Mouse (Mus musculus) C2C12 (cell line): Measurements from ENCODE around the gene Ap1g1. TPM values are rescaled to one million over a fixed set of nuclear protein-coding genes. Genes with fewer than 3 reads are reported as not detected.
A peak's percentile ranks its signal among the peaks of the same experiment; 100 is the strongest.

Experiments
- H3K27me3 ChIP-seq: one replicate; pipeline ENCODE4 v1.6.1; 2011; ENCODE audit not compliant: control insufficient read depth, insufficient read depth, insufficient read length
- H3K36me3 ChIP-seq: one replicate; pipeline ENCODE4 v1.6.1; 2011; ENCODE audit not compliant: control insufficient read depth, insufficient read depth
- H3K4me3 ChIP-seq: one replicate; pipeline ENCODE4 v1.5.1; 2011; ENCODE audit warnings: mild to moderate bottlenecking, control low read depth; ENCODE audit not compliant: poor library complexity, insufficient read depth, severe bottlenecking
- H3K79me2 ChIP-seq: one replicate; pipeline ENCODE4 v1.6.1; 2011; ENCODE audit not compliant: control insufficient read depth, insufficient read depth
- H3K79me3 ChIP-seq: one replicate; pipeline ENCODE4 v1.6.1; 2011; ENCODE audit warnings: low read depth, control low read depth
- H3ac ChIP-seq: one replicate; pipeline ENCODE3; 2011; ENCODE audit warnings: low read depth; ENCODE audit not compliant: control insufficient read depth, insufficient read length
- CEBPB ChIP-seq: IDR thresholded peaks from one replicate; pipeline ENCODE4 v1.6.1; 2011; ENCODE audit warnings: low read depth, mild to moderate bottlenecking, control low read depth, moderate library complexity
- CTCF ChIP-seq: IDR thresholded peaks from one replicate; pipeline ENCODE4 v1.5.1; 2011; ENCODE audit not compliant: control insufficient read depth, insufficient read depth, insufficient read length
- FOSL1 ChIP-seq: IDR thresholded peaks from one replicate; pipeline ENCODE4 v1.8.0; 2011; ENCODE audit warnings: mild to moderate bottlenecking, low read length; ENCODE audit not compliant: poor library complexity, insufficient read depth, severe bottlenecking
- MAX ChIP-seq: IDR thresholded peaks from one replicate; pipeline ENCODE4 v1.6.1; 2011; ENCODE audit warnings: mild to moderate bottlenecking, control low read depth
- MYOD1 ChIP-seq: IDR thresholded peaks from one replicate; pipeline ENCODE4 v1.6.1; 2011; ENCODE audit warnings: low read depth; ENCODE audit not compliant: control insufficient read depth, insufficient read length
- MYOG ChIP-seq: IDR thresholded peaks from one replicate; pipeline ENCODE4 v1.6.1; 2011; ENCODE audit not compliant: control insufficient read depth, insufficient read length; ENCODE audit errors: extremely low read depth
- USF1 ChIP-seq: IDR thresholded peaks from one replicate; pipeline ENCODE4 v1.6.1; 2011; ENCODE audit warnings: low read depth, mild to moderate bottlenecking, control low read depth, moderate library complexity
- polyA plus RNA-seq: library from polyadenylated mRNA; unstranded; fragments of >200 nt; fragmentation: generic; extraction: Trizol; gene quantifications from one replicate; pipeline ENCODE4 v1.2.1, GENCODE M21; 2012; ENCODE audit warnings: missing spikeins

Gene Ap1g1
- polyA plus RNA-seq, 1 experiment: 25.6 TPM

DNA sequence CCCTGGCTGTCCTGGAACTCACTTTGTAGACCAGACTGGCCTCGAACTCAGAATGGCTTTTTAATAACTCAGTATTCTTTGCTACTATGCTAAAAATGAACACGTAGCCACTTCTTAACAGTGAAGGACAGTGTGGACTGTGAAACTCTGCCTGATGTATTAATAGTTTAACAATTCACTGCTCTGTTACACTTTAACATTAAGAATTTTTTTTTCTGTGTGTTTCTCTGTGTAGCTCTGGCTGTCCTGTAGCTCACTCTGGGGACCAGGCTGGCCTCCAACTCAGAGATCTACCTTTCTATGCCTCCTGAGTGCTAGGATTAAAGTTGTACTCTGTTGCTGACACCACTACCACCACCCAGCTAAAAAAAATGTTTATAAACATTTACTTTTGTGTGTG, 45.2 kb downstream of the Ap1g1 start:
- H3K36me3 ChIP-seq: peaks cover 30% of the 10 kb centered on the region
- H3K79me3 ChIP-seq: peaks cover 21% of the 10 kb centered on the region
- H3K4me3 ChIP-seq: no peak overlapping the region
- no peak overlapping the region for H3ac ChIP-seq
- no peaks in the 10 kb centered on the region for H3K27me3 ChIP-seq
- TF ChIP-seq USF1: no peak
- TF ChIP-seq CTCF: no peak
- no peak for TF ChIP-seq CEBPB
- no peak for TF ChIP-seq MYOG
- no peak for TF ChIP-seq MYOD1
- TF ChIP-seq FOSL1: no peak
- TF ChIP-seq MAX: no peak
- H3K79me2 ChIP-seq: peaks cover 58% of the 10 kb centered on the region

DNA sequence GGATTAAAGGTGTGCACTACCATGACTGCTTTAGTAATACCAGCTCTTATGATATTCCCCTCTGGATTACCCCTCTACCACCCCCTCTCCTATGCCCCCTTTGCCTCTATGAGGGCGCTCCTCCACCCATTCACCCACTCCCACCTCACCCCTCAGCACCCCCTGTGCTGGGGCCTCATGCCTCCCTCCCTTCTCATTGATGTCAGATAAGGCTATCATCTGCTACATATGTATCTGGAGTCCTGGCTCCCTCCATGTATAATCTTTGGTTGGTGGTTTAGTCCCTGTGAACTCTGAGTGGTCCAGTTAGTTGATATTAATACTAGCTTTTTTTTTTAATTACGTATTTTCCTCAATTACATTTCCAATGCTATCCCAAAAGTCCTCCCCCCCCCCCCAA, 61.5 kb downstream of the Ap1g1 start:
- TF ChIP-seq MYOD1 (no peak), FOSL1 (no peak), CTCF (no peak), USF1 (no peak), CEBPB (no peak), MAX (no peak), MYOG (no peak)
- Histone ChIP-seq H3K36me3 (peaks cover 55% of the 10 kb centered on the region), H3K79me2 (no peaks in the 10 kb centered on the region), H3ac (no peak overlapping the region), H3K27me3 (no peaks in the 10 kb centered on the region), H3K4me3 (no peak overlapping the region), H3K79me3 (no peaks in the 10 kb centered on the region)

DNA sequence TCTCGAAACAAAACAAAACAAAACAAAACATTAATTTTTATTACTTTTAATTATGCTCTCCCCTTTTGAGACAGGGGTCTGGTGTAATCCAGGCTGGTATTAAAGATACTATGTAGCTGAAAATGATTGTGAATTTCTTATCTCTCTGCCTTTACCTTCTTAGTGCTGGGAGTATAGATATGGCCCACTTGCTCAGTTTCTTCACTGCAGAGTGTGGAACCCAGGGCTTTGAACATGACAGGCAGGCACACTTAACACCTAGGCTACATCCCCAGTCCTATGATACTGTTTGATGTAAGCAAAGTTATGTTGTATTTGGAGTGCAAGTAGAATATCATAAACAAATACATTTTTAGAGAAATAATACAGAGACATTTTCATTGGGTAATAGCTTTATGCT, 64.1 kb downstream of the Ap1g1 start:
- H3K36me3 ChIP-seq: peaks cover 59% of the 10 kb centered on the region
- no peak overlapping the region for H3ac ChIP-seq
- H3K27me3 ChIP-seq: no peaks in the 10 kb centered on the region
- H3K79me3 ChIP-seq: no peaks in the 10 kb centered on the region
- no peaks in the 10 kb centered on the region for H3K79me2 ChIP-seq
- TF ChIP-seq MAX (no peak), CTCF (no peak), CEBPB (no peak)
- H3K4me3 ChIP-seq: no peak overlapping the region

DNA sequence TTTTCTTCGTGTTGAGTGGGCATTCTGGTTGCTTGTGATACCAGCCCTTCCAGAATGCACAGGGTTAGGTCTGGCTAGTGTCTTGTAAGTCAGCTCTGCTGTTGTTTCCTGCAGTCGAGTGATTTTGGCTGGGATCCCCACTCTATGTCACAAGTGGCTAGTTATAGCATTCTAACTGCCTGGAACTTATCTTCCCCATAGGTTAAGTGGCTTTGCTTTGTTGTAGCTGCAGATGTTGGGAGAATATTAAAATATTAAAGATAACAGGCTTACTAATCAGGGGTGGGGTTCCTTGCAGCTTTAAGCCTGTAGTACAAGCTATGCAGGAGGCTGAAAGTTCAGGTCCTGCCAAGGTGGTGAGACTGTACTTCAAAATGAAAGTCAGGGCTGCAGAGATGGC, 69.5 kb downstream of the Ap1g1 start:
- Histone ChIP-seq H3ac (no peak overlapping the region), H3K27me3 (no peaks in the 10 kb centered on the region), H3K79me2 (no peaks in the 10 kb centered on the region), H3K36me3 (peaks cover 71% of the 10 kb centered on the region), H3K79me3 (no peaks in the 10 kb centered on the region), H3K4me3 (no peak overlapping the region)
- TF ChIP-seq CTCF (no peak), MYOG (no peak), USF1 (no peak), MAX (no peak), FOSL1 (no peak), CEBPB (no peak), MYOD1 (no peak)

DNA sequence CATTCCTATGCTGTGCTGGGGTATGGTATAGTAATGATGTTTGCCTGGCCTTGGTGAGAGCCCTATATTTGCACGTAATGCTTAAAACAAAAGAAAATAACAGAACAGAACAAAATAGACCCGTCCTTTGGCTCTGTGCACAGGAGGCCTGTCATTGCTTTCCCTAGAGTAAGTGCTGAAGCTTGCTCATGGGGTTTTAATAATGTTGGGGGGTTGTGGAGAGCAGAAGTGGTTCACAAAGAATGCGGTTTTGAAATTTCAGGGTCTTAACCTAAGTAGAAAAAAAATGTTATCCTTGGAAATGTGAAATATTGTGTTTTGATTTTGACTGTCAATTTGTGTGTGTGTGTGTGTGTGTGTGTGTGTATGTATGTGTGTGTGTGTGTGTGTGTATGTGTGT, 70.6 kb downstream of the Ap1g1 start:
- Histone ChIP-seq H3K27me3 (no peaks in the 10 kb centered on the region), H3K79me3 (no peaks in the 10 kb centered on the region), H3ac (no peak overlapping the region), H3K36me3 (peaks cover 66% of the 10 kb centered on the region), H3K79me2 (no peaks in the 10 kb centered on the region), H3K4me3 (no peak overlapping the region)
- TF ChIP-seq FOSL1 (no peak), CEBPB (no peak), MYOG (no peak), CTCF (no peak), USF1 (no peak), MYOD1 (no peak), MAX (no peak)

DNA sequence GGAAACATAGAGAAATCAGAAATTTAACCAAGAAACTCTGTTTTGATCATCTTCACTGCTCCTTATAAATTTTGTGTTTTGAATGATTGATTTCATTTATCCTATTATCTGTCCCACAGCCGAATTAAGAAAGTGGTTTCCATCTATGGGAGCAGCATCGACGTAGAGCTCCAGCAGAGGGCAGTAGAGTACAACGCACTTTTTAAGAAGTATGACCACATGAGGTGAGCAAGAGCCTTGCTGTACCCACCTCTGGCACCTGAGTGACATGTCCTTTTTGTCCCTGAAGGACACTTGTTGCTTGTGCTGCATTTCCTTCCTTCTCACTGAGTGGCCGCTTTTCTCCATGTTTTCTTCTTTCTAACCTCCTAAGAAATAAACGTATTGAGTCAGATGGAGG, 75.1 kb downstream of the Ap1g1 start:
- Histone ChIP-seq H3K79me3 (no peaks in the 10 kb centered on the region), H3K27me3 (no peaks in the 10 kb centered on the region), H3K36me3 (peaks cover 71% of the 10 kb centered on the region), H3K79me2 (no peaks in the 10 kb centered on the region), H3ac (no peak overlapping the region), H3K4me3 (no peak overlapping the region)
- no peak for TF ChIP-seq FOSL1
- TF ChIP-seq USF1: no peak
- no peak for TF ChIP-seq MYOG
- TF ChIP-seq CTCF: peak; percentile 18
- TF ChIP-seq MYOD1: no peak
- TF ChIP-seq CEBPB: no peak
- TF ChIP-seq MAX: no peak
